ENCODE assay signal across 19 mouse cellular contexts in the genomic region with DNA sequence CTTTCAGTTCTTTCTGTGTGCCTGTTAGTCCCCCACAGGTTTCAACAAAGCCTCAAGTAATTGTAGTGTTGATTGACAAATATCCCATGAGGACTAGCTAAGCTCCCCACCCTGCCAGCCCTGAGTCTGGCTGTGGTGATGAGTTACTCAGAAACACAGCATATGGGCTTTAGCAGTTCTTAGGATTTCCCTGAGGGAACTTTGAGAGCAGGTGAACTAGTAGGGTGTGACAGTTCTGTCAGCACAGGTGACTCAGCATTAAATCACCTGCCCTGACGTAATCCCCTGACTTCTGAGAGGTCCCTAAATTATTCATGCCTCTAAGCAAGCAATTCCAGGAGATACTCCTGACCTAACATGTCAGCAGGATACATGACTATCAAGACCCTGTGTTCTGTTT.
A peak's percentile ranks its signal among the peaks of the same experiment; 100 is the strongest.
DNase-seq lines count a peak whose midpoint lies in the region; ATAC-seq and TF ChIP-seq lines count a peak whose summit lies in the region.
"Had no signal": no experiment of that assay in that cellular context is flagged by ENCODE, and none has a peak within 500 bp of the region (broad histone marks: within the 10 kb centered on the region; RNA-seq: fewer than 3 reads in every experiment).

No protein-coding gene starts in this region.

- H3K36me3 ChIP-seq in kidney, adult 2 months (ENCODE audit: control insufficient read depth, insufficient read depth, low read length): no peaks in the 10 kb centered on the region
- no peaks in the 10 kb centered on the region for H3K36me3 ChIP-seq in kidney, embryonic 16.5 days (ENCODE audit: insufficient read depth, low read length)
- no peaks in the 10 kb centered on the region for H3K36me3 ChIP-seq in embryonic facial prominence, embryonic 15.5 days
- H3K36me3 ChIP-seq: embryonic facial prominence, embryonic 13.5 days; forebrain, embryonic 10.5 days; heart, embryonic 13.5 days; hindbrain, embryonic 15.5 days had no signal

- no peak for DNase-seq in kidney, adult 2 months
- peak; percentile 8 to 15 for DNase-seq in urinary bladder, adult 18-20 months (ENCODE audit: low spot score in 2 of 2)
- DNase-seq in urinary bladder, postnatal 25 days (ENCODE audit: low spot score): no peak
- DNase-seq in ES-CJ7 (ENCODE audit: low read depth, low spot score): peak; percentile 8
- DNase-seq in adrenal gland, postnatal 36 days: no peak
- DNase-seq: adrenal gland, postnatal 14 days; cerebellum, adult 2 months; cerebellum, postnatal 14 days; gastrocnemius, postnatal 36 days; heart, postnatal 36 days had no signal

- H3K4me3 ChIP-seq in kidney, adult 2 months (ENCODE audit: insufficient read depth, low read depth, low read length): no peak overlapping the region
- H3K4me3 ChIP-seq in kidney, embryonic 16.5 days (ENCODE audit: low read length): no peak overlapping the region
- H3K4me3 ChIP-seq in embryonic facial prominence, embryonic 15.5 days (replicated peaks): no peak overlapping the region
- H3K4me3 ChIP-seq: embryonic facial prominence, embryonic 13.5 days; erythroblast, embryonic 14.5 days; forebrain, embryonic 10.5 days; heart, embryonic 13.5 days; hindbrain, embryonic 15.5 days had no signal

- TF ChIP-seq CTCF in kidney, adult 2 months (conservative IDR thresholded peaks at IDR 0.05; ENCODE audit: insufficient read depth, insufficient read length, low read depth, low read length): no peak

- H3K27ac ChIP-seq in kidney, adult 2 months (ENCODE audit: insufficient read depth, low read depth, low read length): peak overlapping the region; percentile 45; the same call in 1 of the 2 replicates
- no peak overlapping the region for H3K27ac ChIP-seq in kidney, embryonic 16.5 days (ENCODE audit: low read length)
- H3K27ac ChIP-seq in embryonic facial prominence, embryonic 15.5 days (replicated peaks): no peak overlapping the region
- H3K27ac ChIP-seq: embryonic facial prominence, embryonic 13.5 days; forebrain, embryonic 10.5 days; heart, embryonic 13.5 days; hindbrain, embryonic 15.5 days had no signal

- H3K9me3 ChIP-seq in kidney, embryonic 16.5 days (ENCODE audit: low read length): no peaks in the 10 kb centered on the region
- H3K9me3 ChIP-seq in embryonic facial prominence, embryonic 15.5 days (replicated peaks): no peaks in the 10 kb centered on the region
- H3K9me3 ChIP-seq: embryonic facial prominence, embryonic 13.5 days; forebrain, embryonic 10.5 days; heart, embryonic 13.5 days; hindbrain, embryonic 15.5 days had no signal

- H3K27me3 ChIP-seq in kidney, adult 2 months (replicated peaks; ENCODE audit: control insufficient read depth, insufficient read depth, low read length): no peaks in the 10 kb centered on the region
- no peaks in the 10 kb centered on the region for H3K27me3 ChIP-seq in kidney, embryonic 16.5 days (ENCODE audit: insufficient read depth, low read length)
- no peaks in the 10 kb centered on the region for H3K27me3 ChIP-seq in embryonic facial prominence, embryonic 15.5 days
- H3K27me3 ChIP-seq: embryonic facial prominence, embryonic 13.5 days; heart, embryonic 13.5 days; hindbrain, embryonic 15.5 days had no signal

- no peak for ATAC-seq in kidney, embryonic 16.5 days (ENCODE audit: low FRiP score, low TSS enrichment)
- peak; percentile 72; the same call in 1 of the 2 replicates for ATAC-seq in embryonic facial prominence, embryonic 15.5 days (ENCODE audit: insufficient number of reproducible peaks, low FRiP score, low TSS enrichment, low read depth)
- ATAC-seq: activated CD4-positive, CD25-positive, alpha-beta regulatory T cell, adult 4 months; forebrain, embryonic 14.5 days had no signal

- H3K4me2 ChIP-seq in kidney, embryonic 16.5 days (replicated peaks; ENCODE audit: low read depth, low read length): no peak overlapping the region
- H3K4me2 ChIP-seq in embryonic facial prominence, embryonic 15.5 days (replicated peaks): no peak overlapping the region
- H3K4me2 ChIP-seq: embryonic facial prominence, embryonic 13.5 days; heart, embryonic 13.5 days; hindbrain, embryonic 15.5 days had no signal

- H3K9ac ChIP-seq in kidney, embryonic 16.5 days (replicated peaks; ENCODE audit: low read length): no peak overlapping the region
- no peak overlapping the region for H3K9ac ChIP-seq in embryonic facial prominence, embryonic 15.5 days
- H3K9ac ChIP-seq: embryonic facial prominence, embryonic 13.5 days; heart, embryonic 13.5 days; hindbrain, embryonic 15.5 days had no signal

- H3K4me1 ChIP-seq in kidney, adult 2 months (ENCODE audit: control insufficient read depth, insufficient read depth, low read length): no peaks in the 10 kb centered on the region
- no peaks in the 10 kb centered on the region for H3K4me1 ChIP-seq in kidney, embryonic 16.5 days (ENCODE audit: insufficient read depth, low read length)
- H3K4me1 ChIP-seq in embryonic facial prominence, embryonic 15.5 days: no peaks in the 10 kb centered on the region
- H3K4me1 ChIP-seq: embryonic facial prominence, embryonic 13.5 days; forebrain, embryonic 10.5 days; heart, embryonic 13.5 days; hindbrain, embryonic 15.5 days had no signal

- TF ChIP-seq POLR2A in kidney, adult 2 months (IDR thresholded peaks at IDR 0.05; ENCODE audit: low read depth, low read length): no peak

- WGBS in kidney, adult 2 months: 39% methylated on average over 1 of the region's 1 CpGs
- WGBS in kidney, embryonic 16.5 days: 33% methylated on average over 1 of the region's 1 CpGs
- 58% methylated on average over 1 of the region's 1 CpGs for WGBS in embryonic facial prominence, embryonic 15.5 days

Comparison
In these comparisons a context has a peak if more than half of its experiments do, and no peak if none do; other contexts are left out.
1. DNase-seq: peak in urinary bladder, adult 18-20 months (2 of 2) and ES-CJ7 (single experiment); none in kidney, adult 2 months (single experiment), urinary bladder, postnatal 25 days (single experiment) and adrenal gland, postnatal 36 days (0 of 2).